Mouse (Mus musculus): Measurements from ENCODE around the gene Ehd4. TPM values are rescaled to one million over a fixed set of nuclear protein-coding genes. Genes with fewer than 3 reads are reported as not detected.

Ehd4 gene
- total and polyA plus RNA-seq, 2 experiments: 2.9 to 7.4 TPM

- Histone ChIP-seq H3K79me2 (ENCODE audit: control insufficient read depth, insufficient read depth, low read length) (no peaks in the 10 kb centered on the region), H3K27me3 (ENCODE audit: control insufficient read depth, insufficient read depth, low read length) (no peaks in the 10 kb centered on the region), H3K36me3 (ENCODE audit: control insufficient read depth, insufficient read depth, low read length) (no peaks in the 10 kb centered on the region), H3K4me1 (ENCODE audit: control insufficient read depth, insufficient read depth, low read length) (no peaks in the 10 kb centered on the region), H3K4me3 (ENCODE audit: insufficient read depth, low read depth, low read length) (no peak overlapping the region), H3K9ac (ENCODE audit: low read depth, low read length) (no peak overlapping the region), H3K27ac (replicated peaks; ENCODE audit: insufficient read depth, low read depth, low read length) (no peak overlapping the region)
- WGBS: 96% methylated on average over 11 of the region's 11 CpGs
- no peak for DNase-seq (ENCODE audit: extremely low read depth, low read depth, low spot score)
- TF ChIP-seq POLR2A (IDR thresholded peaks at IDR 0.05; ENCODE audit: extremely low read depth, insufficient read depth, low read length): no peak
- TF ChIP-seq CTCF (IDR thresholded peaks at IDR 0.05; ENCODE audit: low read depth, low read length): no peak
Measured at GRCm38 (mm10) chr2:120101961-120102360, 52.4 kb downstream of the Ehd4 start.

DNA sequence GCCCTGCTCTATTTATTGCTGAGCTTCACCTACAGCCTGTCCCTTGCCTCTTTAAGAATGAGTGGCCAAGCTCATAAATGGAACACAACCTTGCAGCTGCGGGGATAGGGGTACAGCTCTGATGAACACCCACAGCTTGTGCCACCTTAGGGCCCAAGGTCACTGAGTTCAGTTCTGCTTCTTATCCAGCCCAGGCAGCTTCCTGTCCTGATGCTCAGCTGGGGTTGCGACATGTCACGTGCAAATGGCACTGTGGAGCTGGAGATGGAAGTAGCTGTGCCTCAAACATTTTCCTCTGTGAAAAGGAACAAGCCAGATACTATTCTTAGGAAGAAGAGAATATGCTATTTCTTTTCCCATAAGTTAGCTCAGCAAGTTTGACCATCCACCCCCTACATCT, 54.5 kb downstream of the Ehd4 start:
- 66% methylated on average over 3 of the region's 3 CpGs for WGBS
- Histone ChIP-seq H3K4me3 (ENCODE audit: insufficient read depth, low read depth, low read length) (no peak overlapping the region), H3K27ac (replicated peaks; ENCODE audit: insufficient read depth, low read depth, low read length) (no peak overlapping the region)

GRCm38 (mm10) chr2:120099263-120099662, 55.1 kb downstream of the Ehd4 start:
- Histone ChIP-seq H3K36me3 (ENCODE audit: control insufficient read depth, insufficient read depth, low read length) (no peaks in the 10 kb centered on the region), H3K4me3 (ENCODE audit: insufficient read depth, low read depth, low read length) (no peak overlapping the region), H3K27me3 (ENCODE audit: control insufficient read depth, insufficient read depth, low read length) (no peaks in the 10 kb centered on the region), H3K27ac (replicated peaks; ENCODE audit: insufficient read depth, low read depth, low read length) (no peak overlapping the region), H3K4me1 (ENCODE audit: control insufficient read depth, insufficient read depth, low read length) (no peaks in the 10 kb centered on the region), H3K79me2 (ENCODE audit: control insufficient read depth, insufficient read depth, low read length) (no peaks in the 10 kb centered on the region), H3K9ac (ENCODE audit: low read depth, low read length) (no peak overlapping the region)
- TF ChIP-seq POLR2A (IDR thresholded peaks at IDR 0.05; ENCODE audit: extremely low read depth, insufficient read depth, low read length) (no peak), CTCF (IDR thresholded peaks at IDR 0.05; ENCODE audit: low read depth, low read length) (no peak)
- 74% methylated on average over 4 of the region's 4 CpGs for WGBS
- DNase-seq (ENCODE audit: extremely low read depth, low read depth, low spot score): no peak

More for the DNA sequence above, 54.5 kb downstream of the Ehd4 start:
- Histone ChIP-seq H3K79me2 (ENCODE audit: control insufficient read depth, insufficient read depth, low read length) (no peaks in the 10 kb centered on the region), H3K4me1 (ENCODE audit: control insufficient read depth, insufficient read depth, low read length) (no peaks in the 10 kb centered on the region), H3K9ac (ENCODE audit: low read depth, low read length) (no peak overlapping the region), H3K27me3 (ENCODE audit: control insufficient read depth, insufficient read depth, low read length) (no peaks in the 10 kb centered on the region), H3K36me3 (ENCODE audit: control insufficient read depth, insufficient read depth, low read length) (no peaks in the 10 kb centered on the region)
- no peak for TF ChIP-seq POLR2A (IDR thresholded peaks at IDR 0.05; ENCODE audit: extremely low read depth, insufficient read depth, low read length)
- TF ChIP-seq CTCF (IDR thresholded peaks at IDR 0.05; ENCODE audit: low read depth, low read length): no peak
- DNase-seq (ENCODE audit: extremely low read depth, low read depth, low spot score): peak; percentile 36

DNA sequence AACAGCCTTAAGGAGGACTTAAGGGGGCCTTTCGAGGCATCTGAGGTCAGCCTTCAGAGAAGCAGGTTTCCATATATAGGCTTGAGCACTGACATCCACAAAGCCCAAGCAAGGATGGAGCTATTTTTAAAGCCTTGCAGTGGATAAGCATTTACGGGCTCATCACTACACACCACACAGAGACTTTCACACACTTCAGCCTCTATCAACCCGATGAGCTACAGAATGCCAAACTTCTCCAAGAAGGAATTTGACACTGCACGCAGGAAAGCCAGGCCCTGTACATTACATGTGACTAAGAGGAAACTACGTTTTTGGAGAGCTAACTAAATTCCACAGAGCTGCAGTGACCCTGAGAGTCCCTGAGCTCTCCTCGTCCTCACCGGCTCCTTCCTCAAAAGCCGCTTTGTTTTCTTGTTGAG, 55.6 kb downstream of the Ehd4 start:
- no peaks in the 10 kb centered on the region for H3K79me2 ChIP-seq (ENCODE audit: control insufficient read depth, insufficient read depth, low read length)
- H3K4me3 ChIP-seq (ENCODE audit: insufficient read depth, low read depth, low read length): no peak overlapping the region
- no peaks in the 10 kb centered on the region for H3K4me1 ChIP-seq (ENCODE audit: control insufficient read depth, insufficient read depth, low read length)
- WGBS: 66% methylated on average over 8 of the region's 8 CpGs
- H3K27me3 ChIP-seq (ENCODE audit: control insufficient read depth, insufficient read depth, low read length): no peaks in the 10 kb centered on the region
- DNase-seq (ENCODE audit: extremely low read depth, low read depth, low spot score): no peak
- TF ChIP-seq CTCF (IDR thresholded peaks at IDR 0.05; ENCODE audit: low read depth, low read length) (no peak), POLR2A (IDR thresholded peaks at IDR 0.05; ENCODE audit: extremely low read depth, insufficient read depth, low read length) (no peak)
- no peaks in the 10 kb centered on the region for H3K36me3 ChIP-seq (ENCODE audit: control insufficient read depth, insufficient read depth, low read length)
- no peak overlapping the region for H3K9ac ChIP-seq (ENCODE audit: low read depth, low read length)
- H3K27ac ChIP-seq (replicated peaks; ENCODE audit: insufficient read depth, low read depth, low read length): no peak overlapping the region; the same call in 1 of the 2 replicates

- no peaks in the 10 kb centered on the region for H3K27me3 ChIP-seq (ENCODE audit: control insufficient read depth, insufficient read depth, low read length)
- H3K9ac ChIP-seq (ENCODE audit: low read depth, low read length): no peak overlapping the region
- TF ChIP-seq POLR2A (IDR thresholded peaks at IDR 0.05; ENCODE audit: extremely low read depth, insufficient read depth, low read length): no peak
- no peak for TF ChIP-seq CTCF (IDR thresholded peaks at IDR 0.05; ENCODE audit: low read depth, low read length)
- H3K36me3 ChIP-seq (ENCODE audit: control insufficient read depth, insufficient read depth, low read length): no peaks in the 10 kb centered on the region
- no peaks in the 10 kb centered on the region for H3K79me2 ChIP-seq (ENCODE audit: control insufficient read depth, insufficient read depth, low read length)
- no peak overlapping the region for H3K4me3 ChIP-seq (ENCODE audit: insufficient read depth, low read depth, low read length)
- no peak overlapping the region for H3K27ac ChIP-seq (replicated peaks; ENCODE audit: insufficient read depth, low read depth, low read length)
- WGBS: 79% methylated on average over 8 of the region's 8 CpGs
- DNase-seq (ENCODE audit: extremely low read depth, low read depth, low spot score): no peak
- H3K4me1 ChIP-seq (ENCODE audit: control insufficient read depth, insufficient read depth, low read length): no peaks in the 10 kb centered on the region
Measured at GRCm38 (mm10) chr2:120097868-120098267, 56.5 kb downstream of the Ehd4 start.

GRCm38 (mm10) chr2:120096711-120097110, 57.7 kb downstream of the Ehd4 start:
- 93% methylated on average over 6 of the region's 6 CpGs for WGBS
- H3K4me1 ChIP-seq (ENCODE audit: control insufficient read depth, insufficient read depth, low read length): no peaks in the 10 kb centered on the region
- no peak overlapping the region for H3K9ac ChIP-seq (ENCODE audit: low read depth, low read length)
- no peak overlapping the region for H3K4me3 ChIP-seq (ENCODE audit: insufficient read depth, low read depth, low read length)
- TF ChIP-seq CTCF (IDR thresholded peaks at IDR 0.05; ENCODE audit: low read depth, low read length) (no peak), POLR2A (IDR thresholded peaks at IDR 0.05; ENCODE audit: extremely low read depth, insufficient read depth, low read length) (no peak)
- H3K36me3 ChIP-seq (ENCODE audit: control insufficient read depth, insufficient read depth, low read length): no peaks in the 10 kb centered on the region
- no peaks in the 10 kb centered on the region for H3K79me2 ChIP-seq (ENCODE audit: control insufficient read depth, insufficient read depth, low read length)
- no peaks in the 10 kb centered on the region for H3K27me3 ChIP-seq (ENCODE audit: control insufficient read depth, insufficient read depth, low read length)
- no peak overlapping the region for H3K27ac ChIP-seq (replicated peaks; ENCODE audit: insufficient read depth, low read depth, low read length)
- DNase-seq (ENCODE audit: extremely low read depth, low read depth, low spot score): no peak

All from liver, adult 2 months (tissue).